Mouse (Mus musculus) layer of hippocampus, adult 2 months (tissue): ENCODE measurements at regions not wholly inside any gene's neighbourhood (a gene's known extent, or its start where the extent isn't known, plus 50 kb on each side); places are given as distances from the start of the nearest gene placed in this dataset.

ENCODE experiments used
- DNase-seq, 2 experiments: peaks; one replicate each; pipeline ENCODE4 v3.0.0; 2022; ENCODE audit warnings: low spot score in 2 of 2
- H3K27ac ChIP-seq: fragments of 200-600 bp; 2 replicates; pipeline ENCODE4 v1.8.1; 2022
- H3K4me3 ChIP-seq: fragments of 200-600 bp; 2 replicates; pipeline ENCODE4 v1.8.1; 2022; ENCODE audit warnings: mild to moderate bottlenecking
- CTCF ChIP-seq: fragments of 200-600 bp; conservative IDR thresholded peaks from 2 replicates; pipeline ENCODE4 v1.8.1; 2022; ENCODE audit warnings: antibody characterized with exemption, mild to moderate bottlenecking, moderate library complexity

- Histone ChIP-seq H3K4me3 (no peak overlapping the region), H3K27ac (no peak overlapping the region)
- no peak for TF ChIP-seq CTCF
- no peak for DNase-seq
Measured at GRCm38 (mm10) chr2:137169176-137169575, 52.7 kb upstream of the Jag1 start.

GRCm38 (mm10) chr2:137168626-137169025 lies 52.2 kb upstream of the Jag1 start:
- no peak for TF ChIP-seq CTCF
- no peak for DNase-seq
- H3K27ac ChIP-seq, result no peak overlapping the region
- H3K4me3 ChIP-seq, result no peak overlapping the region
